Mouse (Mus musculus) hindlimb bud, embryonic 11.5 days (tissue): Measurements from ENCODE around the gene Col26a1.
"Not testable (repeated sequence)": the region's sequence is repeated elsewhere in the genome, so short reads cannot be mapped to it uniquely, and the experiment has no call there.

Source experiments
- DNase-seq: peaks from one replicate; pipeline ENCODE4 v3.0.0-alpha.2; 2012; ENCODE audit warnings: low read depth, low spot score; ENCODE audit errors: extremely low spot score

Gene Col26a1

DNA sequence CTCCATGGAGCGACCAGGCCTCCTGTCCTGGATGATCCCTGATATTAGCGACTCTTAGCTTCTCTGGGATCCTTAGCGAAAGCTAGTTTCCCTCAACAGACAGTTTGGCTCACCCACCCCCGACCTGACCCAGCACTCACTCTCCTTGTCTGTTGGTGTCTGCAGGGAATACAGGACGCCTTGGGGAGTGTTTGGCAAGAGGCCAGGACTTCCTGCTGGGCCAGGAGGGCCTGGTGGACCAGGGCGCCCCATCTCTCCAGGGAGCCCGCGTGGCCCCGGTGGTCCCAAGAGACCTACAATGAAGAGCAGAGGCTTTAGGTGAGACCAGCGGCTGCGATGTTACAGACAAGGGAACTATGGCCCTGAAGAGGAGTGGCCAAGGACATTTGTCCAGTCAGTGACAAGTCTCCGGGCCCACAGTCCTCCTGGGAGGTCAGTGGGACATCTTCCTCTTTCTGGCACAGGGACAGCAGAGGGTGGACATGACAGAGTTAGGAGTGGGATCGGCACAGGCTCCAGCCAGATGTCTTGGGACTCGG is 128.9 kb downstream of the Col26a1 start:
- no peak for DNase-seq

DNA sequence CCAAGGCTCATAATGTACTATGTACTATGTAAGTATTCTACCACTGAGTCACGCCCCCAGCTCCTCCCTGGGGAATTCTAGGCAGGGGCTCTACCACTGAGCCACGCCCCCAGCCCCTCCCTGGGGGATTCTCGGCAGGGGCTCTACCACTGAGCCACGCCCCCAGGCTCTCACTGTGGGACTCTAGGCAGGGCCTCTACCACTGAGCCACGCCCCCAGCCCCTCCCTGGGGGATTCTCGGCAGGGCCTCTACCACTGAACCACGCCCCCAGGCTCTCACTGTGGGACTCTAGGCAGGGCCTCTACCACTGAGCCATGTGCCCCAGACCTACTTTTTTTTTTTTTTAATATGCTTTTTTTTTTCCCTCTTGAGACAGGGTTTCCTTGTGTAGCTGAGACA is 129.8 kb downstream of the Col26a1 start:
- DNase-seq: not testable (repeated sequence)

DNA sequence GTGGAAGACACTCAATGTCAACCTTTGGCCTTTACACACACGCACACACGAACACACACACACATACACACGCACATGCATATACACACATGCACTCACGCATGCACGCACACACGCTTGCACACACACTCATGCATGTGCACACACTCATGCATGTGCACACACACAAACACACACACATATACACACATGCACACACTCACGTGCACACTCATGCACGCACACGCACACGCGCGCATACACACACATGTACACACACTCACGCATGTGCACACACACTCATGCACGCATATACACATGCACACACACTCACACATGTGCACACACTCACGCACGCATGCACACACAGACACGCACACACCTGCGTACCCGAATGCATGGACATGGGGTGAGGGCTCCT is 130.9 kb downstream of the Col26a1 start:
- DNase-seq: no peak

DNA sequence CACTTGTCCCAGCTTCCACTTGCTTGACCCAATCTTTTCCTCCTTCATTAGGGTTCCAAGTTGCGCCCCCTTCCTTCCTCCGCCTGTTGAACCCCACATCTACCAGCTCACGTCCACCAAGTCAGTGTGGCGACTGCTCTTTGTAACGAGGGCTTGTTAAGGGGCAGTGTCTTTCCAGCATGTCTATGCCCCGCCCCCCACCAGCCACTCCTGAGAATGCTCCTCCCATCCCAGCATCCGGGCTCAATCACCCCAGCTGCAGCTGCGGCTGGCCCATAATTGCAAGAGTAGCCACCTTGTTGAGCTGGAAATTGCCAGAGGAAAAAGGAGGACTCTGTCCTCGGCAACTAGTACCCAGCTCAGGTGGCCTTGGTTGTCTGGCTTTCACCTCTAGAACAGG is 136.4 kb downstream of the Col26a1 start:
- no peak for DNase-seq

DNA sequence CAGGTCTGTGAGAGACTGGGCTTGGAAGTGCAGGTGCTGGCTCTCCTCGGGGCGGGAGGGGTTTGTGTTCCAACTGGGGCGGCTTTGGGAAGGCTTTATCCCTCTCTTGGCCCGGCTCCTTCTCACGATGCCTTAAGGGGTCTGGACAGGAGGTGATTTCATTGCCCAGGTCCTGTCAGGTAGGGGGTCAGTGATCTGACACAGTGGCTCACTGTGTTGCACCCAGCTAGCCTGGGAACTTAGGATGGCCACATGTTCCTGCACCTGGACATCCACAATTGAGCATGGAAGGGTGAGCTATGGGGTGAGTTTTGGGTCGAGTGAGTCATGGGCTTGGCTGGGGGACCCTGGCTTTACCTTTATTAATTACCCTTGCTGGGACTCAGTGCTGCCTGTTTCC is 144.1 kb downstream of the Col26a1 start:
- no peak for DNase-seq

DNA sequence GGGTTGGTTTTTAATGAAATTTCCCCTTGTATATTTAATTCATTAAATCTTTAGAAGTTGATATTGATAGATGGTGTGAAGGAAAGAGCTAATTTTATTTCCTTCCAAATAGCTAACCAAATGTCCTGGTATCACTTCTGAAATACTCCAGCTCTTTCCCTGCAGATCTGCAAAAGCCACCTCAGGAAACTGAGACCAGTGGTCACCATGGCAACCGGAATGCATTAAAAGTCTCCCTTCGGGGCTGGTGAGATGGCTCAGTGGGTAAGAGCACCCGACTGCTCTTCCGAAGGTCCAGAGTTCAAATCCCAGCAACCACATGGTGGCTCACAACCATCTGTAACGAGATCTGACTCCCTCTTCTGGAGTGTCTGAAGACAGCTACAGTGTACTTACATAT is 156.7 kb downstream of the Col26a1 start:
- DNase-seq: not testable (repeated sequence)

DNA sequence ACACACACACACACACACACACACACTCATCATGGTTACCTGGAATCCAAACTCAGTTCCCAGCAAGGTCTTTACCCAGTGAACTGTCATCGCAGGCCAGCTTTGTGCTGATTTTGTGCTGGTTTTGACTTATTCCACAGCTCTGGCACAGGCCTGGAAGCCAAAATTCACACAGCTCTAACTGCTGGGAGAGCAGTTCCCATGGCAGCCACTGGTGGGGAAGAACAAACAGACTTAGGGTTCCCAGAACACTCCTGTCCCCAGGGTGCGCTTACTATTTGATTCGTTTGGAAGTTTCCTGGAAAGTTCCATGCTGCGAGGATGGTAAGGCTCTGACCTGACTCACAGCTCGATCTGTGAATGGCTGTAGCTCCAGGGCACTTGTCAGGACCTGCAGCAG is 161.4 kb downstream of the Col26a1 start:
- no peak for DNase-seq

DNA sequence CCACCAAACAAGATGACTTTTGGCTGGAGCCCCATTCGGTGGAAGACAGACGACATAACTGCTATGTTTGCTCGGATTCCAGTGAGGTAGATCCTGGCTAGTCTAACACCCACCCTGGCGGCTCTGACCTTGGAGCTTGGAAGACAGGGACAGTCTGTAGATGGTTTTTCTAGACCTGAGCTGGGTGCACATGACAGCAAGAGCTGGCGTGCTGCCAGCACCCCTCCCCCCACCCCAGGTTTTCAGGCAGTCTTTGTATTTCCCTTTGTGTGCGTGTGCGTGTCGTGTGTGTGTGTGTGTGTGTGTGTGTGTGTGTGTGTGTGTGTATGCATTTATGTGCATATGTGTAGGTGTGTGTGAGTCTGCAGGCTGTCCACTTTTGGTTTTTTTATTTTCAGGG is 164.4 kb downstream of the Col26a1 start:
- DNase-seq: no peak

DNA sequence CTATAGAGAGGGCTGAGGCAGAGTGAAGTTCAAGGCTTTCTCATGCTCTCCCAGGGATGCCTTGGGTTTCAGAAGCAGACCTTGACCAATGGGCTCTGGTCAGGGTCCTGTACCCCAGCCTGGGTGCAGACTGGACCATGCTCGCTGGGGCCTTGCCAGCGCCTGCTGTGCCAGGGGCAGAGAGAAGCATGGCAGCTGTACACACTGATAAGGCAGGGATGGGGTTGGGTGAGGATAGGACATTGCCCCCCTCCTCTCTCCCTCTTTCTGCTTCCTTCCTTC is 165.5 kb downstream of the Col26a1 start:
- no peak for DNase-seq

DNA sequence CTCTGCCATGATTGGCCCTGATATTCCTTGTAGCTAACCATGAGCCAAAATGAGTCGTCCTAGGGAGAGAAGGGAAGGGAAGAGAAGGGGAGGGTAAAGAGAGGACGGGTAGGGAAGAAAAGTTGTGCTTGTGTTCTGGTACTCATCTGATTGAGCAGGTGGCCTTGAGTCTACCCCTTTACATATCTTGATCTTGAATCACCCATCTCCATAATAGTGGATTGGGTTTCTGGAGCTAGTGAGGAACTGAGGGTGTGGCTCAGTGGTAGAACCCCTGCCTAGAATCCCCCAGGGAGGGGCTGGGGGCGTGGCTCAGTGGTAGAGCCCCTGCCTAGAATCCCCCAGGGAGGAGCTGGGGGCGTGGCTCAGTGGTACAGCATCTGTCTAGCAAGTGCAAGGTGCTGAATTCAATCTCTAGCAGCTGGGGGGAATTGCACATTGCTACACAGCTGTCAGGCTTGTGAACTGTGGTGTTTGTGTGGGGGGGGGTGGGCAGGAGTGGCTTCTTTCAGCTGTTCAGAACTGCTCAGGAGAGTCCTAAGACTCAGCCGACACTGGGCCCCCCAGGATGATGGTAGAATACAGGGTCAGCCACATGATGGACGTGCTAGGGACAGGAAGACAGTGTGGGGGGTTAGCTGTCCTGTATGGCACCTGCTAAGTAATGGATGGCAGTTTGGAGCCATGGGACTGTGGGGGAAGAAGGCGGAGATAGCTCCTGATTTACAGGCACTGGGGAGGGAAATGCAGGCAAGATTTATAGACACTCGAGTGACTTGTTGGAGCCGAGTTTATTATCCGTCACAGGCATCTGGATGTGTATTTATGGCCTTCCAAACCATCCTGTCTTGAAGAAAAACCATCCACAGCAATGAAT is 166.1 kb downstream of the Col26a1 start:
- DNase-seq: no peak

DNA sequence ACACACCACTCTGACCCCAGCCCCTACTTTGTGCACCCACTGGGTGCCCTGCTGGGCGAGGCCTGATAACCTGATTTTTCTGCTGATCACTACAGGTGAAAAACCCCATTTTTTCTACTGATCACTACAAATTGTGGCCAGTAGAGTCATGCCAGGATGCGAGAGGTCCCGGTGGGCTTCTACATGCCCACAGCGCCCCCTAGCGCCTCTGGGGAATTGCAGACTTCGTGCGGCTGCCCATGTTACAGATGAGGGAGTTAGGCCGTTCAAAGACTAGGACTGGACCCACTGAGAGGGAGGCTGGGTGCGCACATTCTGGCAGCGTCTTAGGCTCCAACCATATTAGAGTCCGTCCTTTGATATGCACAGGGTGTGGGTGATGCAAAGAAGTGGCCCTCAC is 168.1 kb downstream of the Col26a1 start:
- DNase-seq: no peak

DNA sequence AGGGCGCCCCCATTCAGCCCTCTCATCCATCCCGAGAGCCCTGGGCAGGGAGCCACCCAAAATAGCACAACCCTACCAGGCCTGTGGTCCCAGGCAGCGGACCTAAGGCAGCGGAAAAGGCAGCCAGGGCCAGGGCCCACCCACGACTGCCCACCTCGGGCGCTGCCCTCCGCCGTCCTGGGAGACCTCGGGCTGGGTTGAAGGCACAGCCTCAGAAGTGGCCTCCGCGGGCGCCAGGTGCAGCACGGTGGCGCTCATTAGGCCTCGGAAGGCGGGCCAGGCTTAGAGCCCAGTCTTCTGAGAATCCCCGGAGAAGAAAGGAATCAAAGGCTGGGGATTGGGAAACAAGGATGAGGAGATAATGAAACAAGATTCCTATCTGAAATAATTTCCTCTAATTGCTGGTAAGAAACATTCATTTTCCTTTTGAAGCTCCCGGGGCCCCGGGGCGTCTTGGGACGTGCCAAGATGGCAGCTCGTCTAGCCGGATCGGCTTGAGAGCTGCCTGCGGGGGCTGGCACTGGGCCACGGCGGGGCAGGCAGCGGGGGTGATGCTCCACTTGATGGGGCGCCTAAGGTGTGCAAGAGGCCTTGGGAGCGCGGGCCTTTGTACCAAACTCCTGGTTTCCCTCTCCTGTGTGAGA is 168.7 kb downstream of the Col26a1 start:
- no peak for DNase-seq

DNA sequence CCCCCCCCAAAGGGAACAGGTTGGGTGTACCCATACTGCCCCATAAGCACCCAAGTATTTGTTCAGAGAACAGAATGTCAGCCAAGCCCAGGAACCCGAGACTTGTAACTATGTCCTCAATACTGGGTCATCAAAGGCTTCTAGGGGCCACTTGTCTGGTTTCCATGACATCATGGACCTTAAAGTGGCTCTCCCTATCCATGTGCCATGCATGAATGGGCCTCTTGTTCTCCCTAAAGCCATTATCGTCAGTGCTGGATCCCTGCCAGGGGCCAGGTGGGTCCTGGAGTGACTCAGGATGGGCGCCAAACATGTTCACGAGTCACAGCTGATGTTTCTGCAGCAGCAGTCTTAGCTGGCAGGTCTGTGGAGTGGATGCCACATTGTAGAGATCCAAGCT is 172.3 kb downstream of the Col26a1 start:
- DNase-seq: no peak

DNA sequence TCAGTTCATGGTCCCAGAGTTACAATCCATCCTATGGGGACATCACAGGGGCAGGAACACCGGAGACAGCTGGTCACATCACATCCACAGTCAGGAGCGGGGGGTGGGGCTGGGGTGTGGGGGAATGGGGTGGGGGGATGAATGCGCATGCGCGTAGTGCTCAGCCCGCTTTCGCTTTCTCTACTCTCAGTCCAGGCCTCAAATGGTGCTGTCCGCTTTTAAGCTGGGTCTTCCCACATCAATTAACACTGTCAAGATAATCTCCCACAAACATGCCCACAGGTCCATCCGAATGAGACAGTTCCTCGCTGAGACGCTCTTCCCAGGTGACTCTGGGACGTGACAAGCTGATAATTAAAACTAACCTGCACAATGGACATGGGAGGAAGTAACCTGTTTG is 174.9 kb downstream of the Col26a1 start:
- no peak for DNase-seq

DNA sequence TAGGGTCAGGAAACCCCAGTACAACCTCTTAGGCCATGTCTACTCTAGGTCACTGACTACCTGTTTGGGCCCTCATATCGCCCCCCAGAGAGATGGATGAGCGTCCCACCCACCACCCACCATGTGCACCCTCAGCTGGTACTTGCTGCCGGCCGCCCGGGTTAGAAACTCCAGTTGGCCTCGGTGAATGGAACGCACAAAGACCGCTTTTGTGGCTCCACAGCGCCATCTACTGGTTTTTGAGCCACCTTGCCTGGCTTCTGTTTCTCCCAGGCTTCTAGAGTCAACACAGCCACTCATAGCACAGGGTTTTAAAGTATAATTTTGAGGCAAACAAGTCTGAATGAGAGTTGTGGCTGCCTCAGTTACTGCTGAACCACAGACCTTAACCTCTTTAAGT is 176.2 kb downstream of the Col26a1 start:
- DNase-seq: peak; percentile 61

DNA sequence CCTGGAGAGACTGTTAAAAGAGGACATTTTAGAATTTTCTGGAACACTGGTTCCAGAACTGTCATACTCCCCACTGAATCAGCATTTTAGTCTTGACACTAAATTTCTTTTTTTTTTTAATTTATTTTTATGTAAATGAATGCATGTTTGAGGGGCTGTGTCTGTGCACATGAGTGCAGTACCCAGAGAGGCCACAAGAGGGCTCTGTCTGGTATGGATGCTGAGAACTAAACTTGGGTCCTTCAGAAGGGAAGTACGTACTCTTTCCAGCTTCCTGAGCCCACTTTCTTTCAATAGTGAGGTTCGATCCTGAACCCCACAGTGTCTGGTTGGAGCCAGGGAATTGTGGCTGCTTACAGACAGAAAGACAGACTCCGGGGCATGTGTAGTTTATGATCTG is 177.5 kb downstream of the Col26a1 start:
- no peak for DNase-seq

DNA sequence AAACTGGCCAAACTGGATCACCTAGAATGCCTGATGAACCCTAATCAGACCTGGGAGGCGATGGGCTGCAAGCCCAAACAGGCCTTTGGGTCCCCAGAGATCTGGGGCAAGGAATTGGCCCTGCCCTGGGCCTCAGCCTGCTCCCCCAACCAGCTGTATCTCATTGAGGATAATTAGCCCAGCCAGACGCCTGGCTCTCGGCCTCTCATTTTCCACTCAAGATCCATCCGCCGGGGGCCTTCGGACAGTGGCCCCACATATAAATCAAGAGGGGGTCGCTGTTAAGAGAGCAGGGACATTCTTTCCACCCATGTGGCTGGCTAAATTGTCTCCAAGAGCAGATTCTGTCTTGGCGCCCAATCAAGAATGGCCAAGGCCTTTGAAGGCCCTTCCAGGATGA is 178.9 kb downstream of the Col26a1 start:
- DNase-seq: no peak

DNA sequence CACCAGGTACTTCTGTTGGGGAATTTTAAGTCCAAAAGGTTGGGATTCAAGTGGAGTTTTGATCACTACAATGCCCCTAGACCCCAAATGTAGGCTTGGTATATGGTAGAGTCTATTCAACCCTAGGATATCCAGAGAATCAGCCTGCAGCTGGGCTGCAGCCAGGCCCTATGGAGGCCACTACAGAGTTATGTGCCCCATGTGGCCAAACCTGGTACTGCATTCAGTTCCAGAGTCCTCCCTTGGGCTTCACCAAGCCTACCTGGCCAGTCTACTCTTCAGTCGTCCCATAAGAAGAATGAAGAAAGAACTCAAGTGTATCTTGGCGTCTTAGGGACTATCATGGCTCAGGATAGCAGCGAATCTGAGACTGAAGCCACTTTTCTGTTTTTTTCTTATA is 179.3 kb downstream of the Col26a1 start:
- peak; percentile 47 for DNase-seq

DNA sequence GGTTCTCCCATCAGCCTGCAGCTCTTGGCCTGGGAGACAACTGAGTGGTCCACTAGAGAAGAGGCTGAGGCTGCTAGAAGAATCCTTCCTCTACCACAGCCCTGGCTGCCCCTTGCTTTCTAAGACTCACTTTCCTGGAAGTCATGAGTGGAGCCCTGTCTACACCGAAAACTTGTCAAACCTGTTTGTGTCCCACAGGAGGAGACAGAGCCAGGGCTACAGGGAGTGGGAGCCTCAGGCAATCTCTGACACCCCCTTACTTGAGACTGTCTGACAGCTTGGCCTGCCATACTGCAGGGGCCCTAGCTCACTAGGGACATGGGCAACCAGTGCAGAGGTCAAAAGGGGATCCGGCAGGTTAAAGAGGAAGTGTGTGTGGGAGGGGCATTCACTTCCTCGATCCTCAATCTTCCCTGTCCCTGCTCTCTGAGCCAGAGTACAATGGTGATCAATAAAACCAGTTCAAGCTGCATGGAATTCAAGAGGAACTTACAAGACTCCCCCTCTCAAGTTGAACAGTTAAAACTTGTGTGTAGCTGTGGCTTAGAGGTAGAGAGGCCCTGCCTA is 180.8 kb downstream of the Col26a1 start:
- no peak for DNase-seq

DNA sequence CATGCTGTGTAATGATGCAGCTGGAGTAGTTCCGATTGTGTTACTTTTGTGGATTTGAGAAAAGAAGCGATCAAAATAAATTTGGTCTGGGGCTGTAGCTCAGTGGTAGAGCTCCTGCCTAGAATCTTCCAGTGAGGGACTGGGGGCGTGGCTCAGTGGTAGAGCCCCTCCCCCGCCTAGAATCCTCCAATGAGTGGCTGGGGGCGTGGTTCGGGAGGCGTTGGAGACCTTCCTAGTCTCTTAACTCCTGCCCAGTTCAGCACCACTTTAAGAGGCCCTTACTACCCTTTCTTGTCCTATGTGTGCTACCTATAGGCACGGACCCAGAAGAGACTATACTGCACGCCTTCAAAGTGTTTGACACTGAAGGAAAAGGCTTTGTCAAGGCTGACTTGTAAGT is 185.4 kb downstream of the Col26a1 start:
- no peak for DNase-seq

DNA sequence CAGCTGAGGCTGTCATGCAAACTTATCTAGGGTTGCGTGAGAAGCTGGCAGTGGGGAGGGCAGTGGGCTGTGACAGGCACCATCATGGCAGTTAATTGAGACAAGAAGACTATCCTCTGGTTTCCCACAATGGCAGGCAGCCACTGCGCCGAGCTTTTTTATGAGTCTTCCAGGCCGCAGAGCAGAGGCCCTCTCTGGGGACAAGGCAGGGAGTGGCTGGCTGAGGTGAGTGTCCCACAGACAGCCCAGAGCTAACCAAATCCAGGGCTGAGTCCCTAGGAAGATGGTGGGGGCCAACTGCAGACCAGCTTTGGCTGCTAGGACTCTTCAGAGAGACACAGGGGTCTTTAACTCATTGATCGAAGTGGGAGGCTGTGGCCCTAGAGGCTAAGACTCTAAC is 186.5 kb downstream of the Col26a1 start:
- DNase-seq: no peak

DNA sequence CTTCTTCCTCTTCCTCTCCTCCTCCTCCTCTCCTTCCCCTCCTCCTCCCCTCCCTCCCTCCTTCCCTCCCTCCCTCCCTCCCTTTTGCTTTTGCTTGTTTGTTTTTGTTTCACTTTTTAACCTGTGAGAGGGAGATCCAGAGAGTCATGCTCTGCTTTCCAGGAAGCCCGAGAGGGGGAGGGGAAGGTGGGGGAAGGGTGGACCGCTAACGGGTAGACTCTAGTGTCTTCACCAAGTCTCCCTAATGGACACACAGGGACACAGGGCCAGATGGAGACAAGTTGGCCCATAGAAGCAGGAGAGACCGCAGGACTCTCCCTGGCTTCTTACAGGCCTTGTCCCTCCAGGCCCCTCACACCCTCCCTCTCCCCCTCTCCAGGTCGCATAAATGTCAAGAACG is 188.0 kb downstream of the Col26a1 start:
- DNase-seq: no peak
